Mouse (Mus musculus) heart, embryonic 14.5 days (tissue): ENCODE measurements around the gene Tfcp2. TPM values are rescaled to one million over a fixed set of nuclear protein-coding genes. Genes with fewer than 3 reads are reported as not detected.

Experiments used
- ATAC-seq: fragments of 200-750 bp; cut with Nextera tagmentation; 2 replicates; pipeline ENCODE4 v1.8.0; 2017; ENCODE audit warnings: low read depth, moderate TSS enrichment; ENCODE audit not compliant: insufficient number of reproducible peaks, insufficient read depth, low FRiP score
- H3K27ac ChIP-seq, 2 experiments: fragments of 200-500 bp in 1 of 2; fragments of 300-500 bp in 1 of 2; sonication (generic) in 1 of 2; replicated peaks in 1 of 2; 2 replicates each; pipeline ENCODE4 v1.5.1; 2012 to 2014; ENCODE audit warnings: low read depth in 2 of 2, low read length in 2 of 2, control low read depth in 1 of 2, mild to moderate bottlenecking in 1 of 2, mixed read lengths in 1 of 2; ENCODE audit not compliant: control insufficient read depth in 1 of 2, insufficient read depth in 1 of 2
- H3K27me3 ChIP-seq: fragments of 300-500 bp; sonication (generic); 2 replicates; pipeline ENCODE4 v1.6.1; 2014; ENCODE audit warnings: mild to moderate bottlenecking, low read length, control low read depth; ENCODE audit not compliant: control insufficient read depth, insufficient read depth
- H3K36me3 ChIP-seq: fragments of 300-500 bp; sonication (generic); 2 replicates; pipeline ENCODE4 v1.6.1; 2014; ENCODE audit warnings: mild to moderate bottlenecking, control low read depth, low read length, mixed read lengths; ENCODE audit not compliant: control insufficient read depth, insufficient read depth
- H3K4me1 ChIP-seq, 2 experiments: fragments of 200-500 bp in 1 of 2; fragments of 300-500 bp in 1 of 2; sonication (generic) in 1 of 2; 2 replicates each; pipeline ENCODE4 v1.6.1; 2012 to 2014; ENCODE audit warnings: low read length in 2 of 2, control low read depth in 1 of 2, mixed read lengths in 1 of 2; ENCODE audit not compliant: control insufficient read depth in 2 of 2, insufficient read depth in 2 of 2
- H3K4me2 ChIP-seq: fragments of 300-500 bp; sonication (generic); 2 replicates; pipeline ENCODE4 v1.6.1; 2014; ENCODE audit warnings: mild to moderate bottlenecking, low read length
- H3K4me3 ChIP-seq, 2 experiments: fragments of 200-500 bp in 1 of 2; fragments of 300-500 bp in 1 of 2; sonication (generic) in 1 of 2; 2 replicates each; pipeline ENCODE4 v1.5.1; 2012 to 2014; ENCODE audit warnings: low read length in 2 of 2, mild to moderate bottlenecking in 2 of 2, control low read depth in 1 of 2, low read depth in 1 of 2, moderate library complexity in 1 of 2; ENCODE audit not compliant: control insufficient read depth in 1 of 2, insufficient read depth in 1 of 2
- H3K9ac ChIP-seq: fragments of 300-500 bp; sonication (generic); 2 replicates; pipeline ENCODE4 v1.6.1; 2014; ENCODE audit warnings: mild to moderate bottlenecking, low read length
- H3K9me3 ChIP-seq: fragments of 300-500 bp; sonication (generic); 2 replicates; pipeline ENCODE4 v1.6.1; 2016; ENCODE audit warnings: low read length, control low read depth; ENCODE audit not compliant: control insufficient read depth
- WGBS: fragments of 180-500 bp; shearing (Covaris S2); extraction: QIAGEN DNeasy Blood & Tissue Kit; methylation state at CpG from one replicate; pipeline ENCODE4 v1.1.7; 2014; 5-methylcytosine and 5-hydroxymethylcytosine counted together
- polyA plus RNA-seq: library from polyadenylated mRNA; unstranded; fragments of >200 nt; fragmentation: Nextera tagmentation; extraction: Ambion mirVana; gene quantifications from 2 replicates; pipeline ENCODE4 v1.2.1, GENCODE M21; 2014

Gene Tfcp2
- polyA plus RNA-seq, 1 experiment from 2014 or later = 17.1 TPM

DNA sequence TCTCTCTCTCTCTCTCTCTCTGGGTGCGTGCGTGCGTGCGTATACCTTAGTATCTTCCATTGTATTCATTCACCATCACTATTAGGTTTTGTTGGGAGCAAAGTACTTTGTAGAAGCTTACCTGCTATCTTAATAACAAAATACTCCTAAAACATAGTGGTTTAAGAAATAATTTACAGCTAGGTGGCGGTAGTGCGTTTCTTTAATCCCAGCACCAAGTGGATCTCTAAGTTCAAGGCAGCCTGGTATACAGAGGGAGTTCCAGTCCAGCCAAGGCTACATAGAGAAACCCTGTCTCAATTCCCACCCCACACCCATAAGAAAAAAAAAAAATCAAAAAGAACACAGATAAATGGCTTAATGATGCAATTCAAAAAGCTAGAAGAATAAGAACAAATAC, 13.9 kb downstream of the Tfcp2 start:
- Histone ChIP-seq H3K27me3 (no peaks in the 10 kb centered on the region), H3K4me2 (no peak overlapping the region), H3K4me1 (peaks cover 0 to 4% of the 10 kb centered on the region in 2 experiments; a peak in 1 of 4 replicates), H3K27ac (no peak overlapping the region), H3K9me3 (no peaks in the 10 kb centered on the region), H3K9ac (no peak overlapping the region), H3K36me3 (peaks cover 10% of the 10 kb centered on the region; the same call in 1 of the 2 replicates), H3K4me3 (no peak overlapping the region)
- no peak for ATAC-seq
- 83% methylated on average over 6 of the region's 6 CpGs for WGBS

DNA sequence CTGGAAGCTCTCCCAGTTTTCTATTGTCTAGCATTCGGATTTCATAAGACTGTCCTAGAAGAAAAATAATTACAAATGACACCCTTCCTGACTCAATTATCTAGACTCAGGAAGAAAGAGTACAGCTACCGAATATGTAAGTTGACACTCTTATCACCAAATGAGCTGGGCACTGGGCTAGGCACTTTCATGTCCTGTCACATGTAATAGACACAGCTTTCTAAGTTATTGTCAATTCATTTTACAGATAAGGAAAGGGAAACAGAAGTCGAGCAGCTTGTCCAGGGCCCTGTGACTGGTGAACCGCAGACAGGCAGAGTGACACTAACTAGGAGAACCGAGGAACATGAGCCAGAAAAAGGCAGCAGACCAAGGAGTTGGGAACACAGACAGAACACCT, 23.9 kb downstream of the Tfcp2 start:
- Histone ChIP-seq H3K4me3 (no peak overlapping the region), H3K4me2 (no peak overlapping the region), H3K9ac (no peak overlapping the region), H3K9me3 (no peaks in the 10 kb centered on the region), H3K36me3 (peaks cover 22% of the 10 kb centered on the region), H3K27ac (peak overlapping the region in 1 of 2 experiments; percentile 46; a peak in 1 of 4 replicates), H3K27me3 (no peaks in the 10 kb centered on the region), H3K4me1 (peaks cover 3 to 5% of the 10 kb centered on the region in 2 experiments; a peak in 3 of 4 replicates)
- 31% methylated on average over 5 of the region's 5 CpGs for WGBS
- no peak for ATAC-seq

- no peaks in the 10 kb centered on the region for H3K9me3 ChIP-seq
- H3K9ac ChIP-seq = no peak overlapping the region
- 89% methylated on average over 14 of the region's 14 CpGs for WGBS
- H3K4me3 ChIP-seq = no peak overlapping the region
- H3K4me2 ChIP-seq = no peak overlapping the region
- H3K27ac ChIP-seq = no peak overlapping the region
- peaks cover 3 to 5% of the 10 kb centered on the region in 2 experiments; a peak in 3 of 4 replicates for H3K4me1 ChIP-seq
- H3K36me3 ChIP-seq = peaks cover 45% of the 10 kb centered on the region
- ATAC-seq = no peak
- no peaks in the 10 kb centered on the region for H3K27me3 ChIP-seq
Measured at GRCm38 (mm10) chr15:100525405-100525804, 26.4 kb downstream of the Tfcp2 start.

DNA sequence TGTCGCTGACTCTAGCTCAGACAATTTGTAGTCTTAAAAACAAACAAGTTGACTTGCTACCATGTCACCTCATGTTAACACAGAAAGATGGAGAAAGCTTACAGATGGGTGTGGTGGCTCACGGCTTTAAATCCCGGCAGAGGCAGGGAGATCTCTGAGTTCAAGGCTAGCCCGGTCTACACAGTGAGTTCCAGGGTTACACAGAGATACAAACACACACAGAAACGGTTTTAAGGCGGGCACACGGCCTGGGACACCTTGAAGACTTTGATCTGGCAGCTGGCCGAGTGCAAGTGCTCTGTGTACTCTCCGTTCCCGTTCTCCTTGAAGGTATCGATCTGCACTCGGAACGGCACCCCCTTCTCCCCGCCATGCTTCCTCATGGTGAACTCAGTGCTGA, 31.5 kb downstream of the Tfcp2 start:
- H3K9me3 ChIP-seq = no peaks in the 10 kb centered on the region
- no peak overlapping the region for H3K9ac ChIP-seq
- no peaks in the 10 kb centered on the region for H3K4me1 ChIP-seq
- H3K36me3 ChIP-seq = peaks cover 73% of the 10 kb centered on the region
- WGBS = 93% methylated on average over 14 of the region's 14 CpGs
- H3K4me2 ChIP-seq = no peak overlapping the region
- no peaks in the 10 kb centered on the region for H3K27me3 ChIP-seq
- H3K4me3 ChIP-seq = no peak overlapping the region
- no peak for ATAC-seq
- no peak overlapping the region for H3K27ac ChIP-seq

GRCm38 (mm10) chr15:100515121-100515520, 36.7 kb downstream of the Tfcp2 start:
- H3K4me2 ChIP-seq = no peak overlapping the region
- ATAC-seq = no peak
- H3K9me3 ChIP-seq = no peaks in the 10 kb centered on the region
- H3K27me3 ChIP-seq = no peaks in the 10 kb centered on the region
- H3K36me3 ChIP-seq = peaks cover 69% of the 10 kb centered on the region
- no peaks in the 10 kb centered on the region for H3K4me1 ChIP-seq
- no peak overlapping the region for H3K27ac ChIP-seq
- no peak overlapping the region for H3K9ac ChIP-seq
- WGBS = 86% methylated on average over 2 of the region's 2 CpGs
- no peak overlapping the region for H3K4me3 ChIP-seq

DNA sequence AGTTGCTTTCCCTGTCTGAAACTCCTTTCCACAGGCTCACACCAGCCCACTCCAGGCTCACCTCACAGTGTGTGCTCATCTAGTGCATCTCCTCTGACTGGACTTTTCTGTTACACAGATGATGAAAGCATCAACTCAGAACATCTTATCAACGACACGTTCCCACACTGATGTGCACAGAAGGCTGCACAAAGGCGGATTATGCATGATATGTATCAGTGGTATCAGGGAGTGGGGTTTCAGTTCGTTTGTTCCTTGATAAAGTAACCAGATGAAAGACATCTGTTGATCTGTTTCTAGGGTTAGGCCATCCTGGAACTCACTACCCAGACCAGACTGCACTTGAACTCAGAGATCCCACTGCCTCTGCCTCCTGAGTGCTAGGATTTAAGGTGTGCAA, 38.4 kb downstream of the Tfcp2 start:
- no peaks in the 10 kb centered on the region for H3K9me3 ChIP-seq
- no peak overlapping the region for H3K9ac ChIP-seq
- H3K27ac ChIP-seq = no peak overlapping the region
- H3K4me1 ChIP-seq = no peaks in the 10 kb centered on the region
- H3K4me2 ChIP-seq = no peak overlapping the region
- H3K4me3 ChIP-seq = no peak overlapping the region
- 65% methylated on average over 4 of the region's 4 CpGs for WGBS
- H3K27me3 ChIP-seq = no peaks in the 10 kb centered on the region
- no peak for ATAC-seq
- H3K36me3 ChIP-seq = peaks cover 66% of the 10 kb centered on the region

DNA sequence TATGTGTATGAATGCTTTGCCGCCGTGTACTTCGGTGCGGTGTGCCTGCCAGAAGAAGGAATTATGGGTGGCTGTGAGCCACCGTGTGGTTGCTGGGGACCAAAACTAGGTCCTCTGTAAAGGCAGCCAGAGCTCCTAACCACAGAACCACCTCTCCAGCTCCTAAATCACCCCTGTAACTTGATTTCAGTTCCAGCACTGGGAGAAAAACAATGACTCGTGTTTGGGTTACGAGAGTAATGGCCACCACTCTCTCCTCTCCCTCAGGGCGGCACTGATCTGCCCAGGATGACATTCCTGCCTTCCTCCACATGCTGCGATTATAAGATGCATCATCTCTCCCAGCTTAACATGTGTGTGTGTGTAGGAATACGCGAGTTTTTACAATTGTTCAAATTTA, 41.7 kb downstream of the Tfcp2 start:
- no peaks in the 10 kb centered on the region for H3K4me1 ChIP-seq
- H3K9ac ChIP-seq = no peak overlapping the region
- H3K36me3 ChIP-seq = peaks cover 85% of the 10 kb centered on the region
- no peak overlapping the region for H3K4me2 ChIP-seq
- H3K9me3 ChIP-seq = no peaks in the 10 kb centered on the region
- no peaks in the 10 kb centered on the region for H3K27me3 ChIP-seq
- H3K4me3 ChIP-seq = no peak overlapping the region
- ATAC-seq = no peak
- no peak overlapping the region for H3K27ac ChIP-seq
- 91% methylated on average over 11 of the region's 11 CpGs for WGBS

GRCm38 (mm10) chr15:100508454-100509167, 43.2 kb downstream of the Tfcp2 start:
- H3K9ac ChIP-seq = no peak overlapping the region
- H3K9me3 ChIP-seq = no peaks in the 10 kb centered on the region
- peaks cover 85% of the 10 kb centered on the region for H3K36me3 ChIP-seq
- 0 out of 4 replicates have a peak, but pooled peaks cover 0 to 3% of the 10 kb centered on the region in 2 experiments for H3K4me1 ChIP-seq
- no peak overlapping the region for H3K27ac ChIP-seq
- H3K4me3 ChIP-seq = no peak overlapping the region
- no peak overlapping the region for H3K4me2 ChIP-seq
- WGBS = 84% methylated on average over 13 of the region's 13 CpGs
- no peak for ATAC-seq
- no peaks in the 10 kb centered on the region for H3K27me3 ChIP-seq
